Mouse (Mus musculus) heart, postnatal 10 days (tissue): Measurements from ENCODE around the gene Lmo3. TPM values are rescaled to one million over a fixed set of nuclear protein-coding genes. Genes with fewer than 3 reads are reported as not detected.
A peak's percentile ranks its signal among the peaks of the same experiment; 100 is the strongest.

ENCODE experiments used
- DNase-seq, 2 experiments: peaks; one replicate each; pipeline ENCODE4 v3.0.0; 2021
- intact Hi-C: fragments of 180-260 bp; cut with DNase I; formaldehyde crosslinking; loops from one replicate; pipeline ENCODE4 v1.15.1; 2025
- total RNA-seq, 2 experiments: library from RNA; stranded (reverse); gene quantifications; 2 replicates each; pipeline ENCODE4 v1.2.3; 2021

Gene Lmo3
- total RNA-seq: under 1 TPM; 0.17 to 0.50 TPM

DNA sequence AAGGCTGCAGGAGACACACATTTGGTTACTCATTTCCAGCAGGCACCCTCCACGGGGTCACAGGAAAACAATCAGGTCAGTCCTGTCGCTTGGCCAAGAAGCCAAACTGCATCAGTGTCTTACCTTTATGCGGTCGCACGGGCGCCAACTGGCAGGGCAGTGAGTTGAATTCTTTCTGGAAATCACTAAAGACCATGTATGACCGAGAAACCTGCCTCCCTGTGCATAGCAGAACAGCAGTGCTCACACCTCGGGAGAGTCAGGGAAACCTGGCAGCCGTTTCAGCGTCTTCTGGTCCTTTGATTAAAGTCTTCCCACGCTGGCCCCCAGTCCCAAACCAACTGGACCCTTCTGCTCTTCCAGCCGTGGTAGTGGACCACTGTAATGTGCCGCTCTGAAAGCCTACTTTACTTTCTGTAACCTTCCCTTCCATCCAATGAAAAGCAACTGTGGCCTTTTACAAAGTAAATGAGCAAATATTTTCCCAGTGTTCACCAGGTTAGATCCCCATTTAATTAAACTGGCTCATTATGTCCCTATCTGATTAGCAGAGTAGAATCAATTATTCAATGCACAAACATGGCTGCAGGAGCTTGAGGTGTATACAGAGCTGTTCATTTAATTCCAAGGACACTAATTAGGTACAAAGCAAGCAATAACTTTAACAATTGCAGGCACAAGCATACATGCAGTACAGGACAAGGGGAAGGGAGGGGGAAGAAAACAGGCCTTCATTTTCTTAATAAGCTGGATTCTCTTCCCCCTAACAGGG lies at the start of gene Lmo3:
Gene Lmo3 (minus strand): TSS at position 235 of the 772 bp plus-strand sequence.
- intact Hi-C loops: no loop called here
- DNase-seq: no peak

DNA sequence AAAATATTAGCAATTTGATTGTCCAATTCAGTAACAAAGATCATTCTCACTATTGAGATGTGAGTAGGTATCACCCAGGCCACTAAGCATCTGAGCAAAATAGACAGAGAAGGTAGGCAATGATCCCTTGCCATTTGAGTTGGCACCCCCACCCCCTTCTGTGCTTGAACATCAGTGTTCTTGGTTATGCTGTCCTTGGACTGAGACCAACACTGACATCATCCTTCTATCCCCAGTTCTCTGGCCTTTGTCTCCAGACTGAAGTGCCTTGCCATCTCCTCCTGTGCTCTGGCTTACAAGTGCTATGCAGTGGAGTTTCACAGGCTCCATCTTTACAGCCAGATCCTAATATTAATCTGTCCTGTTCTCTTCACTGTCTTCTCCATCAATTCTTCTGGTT lies 39.0 kb upstream of the Lmo3 start:
- DNase-seq: no peak
- intact Hi-C loops: no loop called here

DNA sequence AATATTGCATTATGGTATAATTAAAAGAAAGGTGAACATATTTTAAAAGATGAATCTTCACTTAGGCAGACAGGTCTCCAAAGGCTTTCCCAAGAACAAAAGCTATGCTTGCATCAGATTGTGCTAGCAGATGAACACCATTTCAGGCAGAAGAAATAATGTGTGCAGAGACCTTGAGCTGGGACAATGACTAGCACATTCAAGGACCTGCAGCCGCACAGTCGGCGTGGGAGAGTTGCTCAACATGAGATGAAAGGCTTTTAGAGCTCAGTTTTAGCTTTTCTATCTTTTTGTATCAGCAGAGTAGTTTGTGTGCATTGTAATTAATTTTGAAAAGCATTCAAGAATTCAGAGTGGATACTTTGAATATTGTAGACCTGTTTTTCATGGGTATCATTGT lies 36.6 kb upstream of the Lmo3 start:
- no peak for DNase-seq
- intact Hi-C loops: no loop called here

DNA sequence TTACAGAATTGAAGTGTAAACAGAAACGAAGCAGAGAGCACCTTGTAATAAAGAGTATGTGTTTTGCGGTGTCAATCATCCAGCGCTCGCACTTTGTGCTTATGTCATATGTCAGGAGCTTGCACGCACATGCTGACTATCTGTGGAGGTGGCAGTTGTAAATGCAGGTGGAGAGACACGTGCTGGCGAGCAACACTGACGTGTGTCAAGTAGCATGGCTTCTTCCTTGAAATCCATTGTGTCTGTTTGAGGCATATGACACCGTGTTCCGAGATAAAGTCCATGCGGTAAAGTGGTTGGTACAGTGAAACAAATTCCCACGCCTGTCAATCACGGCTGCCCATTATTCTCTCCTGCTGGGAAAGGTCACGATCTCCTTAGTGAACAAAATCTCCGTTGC lies 15.2 kb upstream of the Lmo3 start:
- intact Hi-C loops: no loop called here
- no peak for DNase-seq

DNA sequence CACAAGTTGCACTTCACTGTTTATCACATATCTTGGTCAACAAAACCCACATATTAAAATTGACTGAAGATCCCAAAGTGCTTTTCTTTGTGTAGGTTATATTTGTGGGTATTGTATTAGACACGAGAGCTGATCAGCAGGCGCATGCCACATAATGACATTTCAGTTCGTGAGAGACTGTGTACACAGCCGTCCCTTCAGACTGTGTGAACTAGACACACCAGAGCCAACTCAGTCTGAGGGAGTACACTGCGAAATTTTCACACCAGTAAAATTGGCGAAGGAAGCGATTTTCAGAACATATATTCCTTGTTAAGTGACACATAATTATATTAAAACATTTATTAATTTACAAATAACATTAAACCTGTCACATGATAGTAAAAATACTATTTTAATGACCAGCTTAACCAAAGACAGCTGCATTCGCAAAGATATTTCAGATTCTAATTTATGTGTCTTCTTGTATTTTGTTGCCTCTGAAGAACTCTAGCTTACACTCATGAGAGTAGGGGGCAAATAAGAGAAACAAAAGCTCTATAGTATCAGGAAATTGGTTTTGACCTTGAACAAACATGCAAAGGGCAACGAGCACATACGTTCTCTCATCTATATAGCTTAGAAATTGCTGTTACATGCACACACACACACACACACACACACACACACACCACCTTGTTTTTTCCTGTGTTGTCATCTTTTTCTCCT lies 14.4 kb upstream of the Lmo3 start:
- intact Hi-C loops: no loop called here

DNA sequence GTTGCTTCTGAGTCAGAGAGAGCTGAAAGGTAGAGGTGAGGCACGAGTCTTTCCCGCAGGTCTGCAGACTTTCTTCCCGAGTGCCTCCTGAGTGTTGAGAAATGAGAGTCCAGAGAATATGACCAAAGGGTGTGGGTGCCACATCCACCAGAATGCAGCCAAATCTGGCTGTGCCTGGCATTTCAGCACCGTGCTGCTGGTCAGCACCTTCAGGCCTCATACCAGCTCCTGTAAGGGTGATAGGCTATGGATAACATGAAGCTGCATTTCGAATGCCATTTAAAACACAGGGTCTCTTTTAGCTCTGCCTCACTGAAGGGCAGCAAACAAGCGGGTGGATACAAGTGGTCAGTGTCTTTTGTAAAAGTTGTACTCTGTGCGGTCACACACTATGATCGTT lies 1.5 kb upstream of the Lmo3 start:
- DNase-seq: peak; percentile 9 to 17
- intact Hi-C loops: no loop called here

More for the DNA sequence above, 14.4 kb upstream of the Lmo3 start:
- no peak for DNase-seq

DNA sequence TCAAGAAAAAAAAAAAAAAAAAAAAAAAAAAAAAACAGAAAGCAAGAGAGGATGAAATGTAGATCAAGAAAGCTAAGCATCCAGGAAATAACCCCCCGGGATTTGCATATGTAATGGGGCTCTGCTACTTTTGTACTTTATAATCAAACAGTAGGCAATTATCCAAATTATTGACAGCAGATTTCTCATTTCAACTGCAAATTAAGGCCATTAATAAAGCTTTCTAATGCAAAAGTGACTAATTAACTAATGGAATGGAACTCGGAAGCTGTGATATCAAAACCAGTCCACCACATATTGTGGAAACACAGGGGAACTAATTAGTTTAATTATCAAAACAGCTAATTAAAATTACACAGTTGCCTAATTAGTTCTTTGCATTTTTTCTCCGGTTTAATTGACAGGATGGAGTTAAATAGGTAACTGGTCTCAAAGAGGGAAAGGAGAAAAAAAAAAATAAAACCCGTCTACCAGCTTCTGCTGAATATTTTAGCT lies 785 bp upstream of the Lmo3 start:
- DNase-seq: no peak
- intact Hi-C loops: no loop called here

DNA sequence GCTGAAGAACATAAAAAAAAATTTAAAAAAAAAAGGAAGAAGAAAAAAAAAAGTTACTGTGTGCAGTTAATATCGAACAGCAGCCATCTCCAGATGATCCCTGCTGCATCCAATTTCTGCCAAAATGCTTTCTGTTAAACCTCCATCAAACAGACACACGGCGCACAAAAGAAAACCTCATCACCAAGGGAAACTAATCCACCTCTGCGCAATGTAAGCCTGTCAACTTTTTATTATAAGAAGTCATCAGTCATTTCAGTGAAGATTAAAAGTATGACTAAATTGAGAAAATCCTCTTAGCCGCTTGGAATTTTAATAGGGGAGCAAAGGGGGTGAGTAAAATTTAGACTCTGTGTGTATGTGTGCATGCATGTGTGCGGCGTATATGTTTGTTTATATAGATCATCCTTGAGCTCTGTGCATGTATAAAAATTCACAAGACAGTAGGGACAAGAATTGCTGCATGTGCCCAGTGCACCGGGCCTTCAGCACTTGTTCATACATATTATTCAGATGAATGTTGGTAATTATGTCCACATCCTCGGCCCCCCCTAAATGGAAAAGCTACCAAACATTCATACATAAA lies 1.2 kb downstream of the Lmo3 start:
- intact Hi-C loops: no loop called here
- no peak for DNase-seq

DNA sequence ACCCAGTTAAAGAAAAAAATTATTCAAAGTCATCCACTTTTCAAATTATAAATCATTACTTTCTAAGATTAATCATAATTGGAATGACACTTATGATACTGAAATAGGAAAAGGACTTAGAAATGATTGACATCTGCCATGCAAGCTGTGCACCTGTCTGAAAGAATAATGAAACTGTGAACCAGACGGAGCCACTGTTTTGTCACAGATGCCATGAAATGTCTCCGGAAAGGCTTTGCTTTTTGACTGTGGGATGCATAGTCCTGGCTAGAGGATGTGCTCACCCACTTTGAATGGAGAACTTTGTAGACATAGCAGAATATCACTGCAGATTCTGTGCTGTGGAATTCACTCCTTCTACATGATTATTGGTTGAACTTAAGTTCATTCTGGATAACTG lies 18.4 kb downstream of the Lmo3 start:
- no peak for DNase-seq
- intact Hi-C loops: no loop called here

DNA sequence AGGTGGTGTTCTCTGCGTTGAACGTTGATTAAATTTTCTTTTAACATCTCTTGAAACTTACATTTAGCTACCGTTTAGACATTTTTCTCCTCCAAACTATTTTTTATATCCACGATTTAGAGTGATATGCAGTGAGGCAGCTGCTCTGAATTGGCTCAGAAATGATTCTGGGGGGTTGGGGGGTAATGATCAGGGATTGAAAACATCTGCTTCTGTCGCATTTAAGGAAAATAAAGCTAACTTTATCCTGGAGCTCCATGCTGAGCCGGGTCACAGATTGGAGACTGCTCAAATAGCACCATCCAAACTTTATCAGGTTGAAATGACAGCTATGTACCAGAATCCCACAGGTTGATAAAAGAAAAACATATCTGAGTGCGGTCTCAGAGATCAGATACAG lies 29.6 kb downstream of the Lmo3 start:
- intact Hi-C loops: no loop called here
- DNase-seq: peak in 1 of 2 experiments; percentile 1

DNA sequence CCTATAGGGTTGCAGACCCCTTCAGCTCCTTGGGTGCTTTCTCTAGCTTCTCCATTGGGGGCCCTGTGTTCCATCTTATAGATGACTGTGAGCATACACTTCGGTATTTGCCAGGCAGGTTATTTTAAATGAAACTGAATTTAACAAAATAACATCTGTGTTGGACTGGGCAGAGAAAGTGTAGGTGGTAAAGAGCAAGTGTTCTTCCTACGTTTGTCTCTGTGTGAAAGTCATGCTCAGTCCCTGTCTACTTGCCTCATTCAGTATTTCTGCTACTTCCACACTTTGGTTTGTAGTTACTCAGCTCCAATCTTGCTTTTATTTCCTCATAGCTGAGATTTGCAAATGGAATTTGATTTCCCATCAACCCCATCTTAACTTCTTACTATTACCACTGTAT lies 46.9 kb downstream of the Lmo3 start:
- no peak for DNase-seq
- intact Hi-C loops: no loop called here

DNA sequence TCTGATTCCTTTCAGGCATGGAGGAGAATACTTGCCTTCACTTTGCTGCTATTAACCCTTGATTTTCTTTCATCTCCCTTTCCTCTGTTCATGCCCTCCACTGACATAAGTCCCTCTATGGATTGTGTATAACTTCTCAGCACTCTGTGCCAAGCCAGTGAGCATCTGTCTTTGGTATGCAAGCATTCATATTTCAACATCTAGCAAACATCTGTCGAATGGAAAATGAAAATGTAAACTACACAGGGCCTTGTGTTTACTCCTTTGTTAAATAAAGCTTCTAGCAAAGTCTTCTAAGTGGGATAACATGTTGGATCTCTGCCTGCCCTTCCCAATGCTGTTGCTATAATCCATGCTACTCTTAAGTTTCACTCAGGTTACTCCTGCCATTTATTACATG lies 75.1 kb downstream of the Lmo3 start:
- no peak for DNase-seq
- intact Hi-C loops: no loop called here

DNA sequence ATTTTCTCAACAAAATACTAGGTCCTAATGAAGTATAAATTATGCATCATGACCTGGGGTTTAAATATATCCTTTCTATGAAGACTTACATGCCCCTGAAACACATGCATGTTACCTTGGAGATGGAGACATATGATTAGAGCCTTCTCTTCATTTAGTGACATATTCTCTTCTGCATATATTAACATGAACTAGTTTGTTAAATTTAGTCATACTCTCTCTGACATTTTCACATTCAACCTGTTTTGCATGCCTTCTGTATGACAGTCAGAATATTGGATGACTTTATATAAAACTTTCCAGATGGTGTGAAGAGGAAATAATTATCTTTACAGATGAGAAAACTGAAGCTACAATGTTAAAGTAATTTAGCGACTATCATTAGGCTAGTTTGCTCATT lies 77.8 kb downstream of the Lmo3 start:
- intact Hi-C loops: no loop called here

DNA sequence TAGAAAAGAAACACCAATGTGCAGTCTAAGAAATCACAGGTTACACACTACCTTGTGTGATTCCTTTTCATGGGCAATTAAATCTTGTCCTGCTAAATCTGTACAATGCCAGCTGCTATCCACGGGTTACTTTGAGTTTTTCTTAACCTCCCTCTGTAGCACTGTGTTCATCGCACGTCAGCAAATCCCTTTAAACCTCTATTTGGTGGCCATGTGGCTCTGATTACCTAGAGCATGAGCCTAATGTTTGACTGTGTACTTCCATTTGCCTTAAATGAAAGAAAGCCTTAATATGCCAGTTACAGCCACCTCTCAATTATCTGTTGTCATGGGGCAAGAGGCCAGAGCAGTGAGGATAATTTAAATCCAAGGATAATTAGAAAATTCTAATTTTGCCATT lies 98.9 kb downstream of the Lmo3 start:
- no peak for DNase-seq
- intact Hi-C loops: no loop called here

More for the DNA sequence above, 77.8 kb downstream of the Lmo3 start:
- DNase-seq: no peak

DNA sequence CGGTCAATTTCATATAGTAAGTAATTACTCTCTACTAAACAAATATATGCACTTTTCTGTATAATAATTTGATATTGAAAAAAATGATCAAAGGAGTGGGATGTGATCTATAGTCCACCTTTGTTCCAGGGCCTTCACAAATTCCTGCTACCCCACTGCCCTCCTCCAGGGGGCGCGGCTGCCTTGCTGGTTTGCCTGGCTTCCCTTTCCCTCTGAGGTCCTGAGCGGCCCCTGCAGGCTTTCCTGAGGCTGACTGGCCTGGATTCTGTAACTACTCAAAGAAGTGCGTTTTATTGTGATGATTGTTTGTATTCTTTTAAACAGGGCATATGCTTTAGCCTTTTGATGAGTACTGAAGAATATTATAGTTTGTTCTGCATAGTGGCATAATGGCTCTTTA lies 104.2 kb downstream of the Lmo3 start:
- intact Hi-C loops: loop anchor here (1.0 to 5.0 kb wide), 4 partner anchors 305 to 1100 kb away; no protein-coding TSS in a partner anchor
- DNase-seq: peak; percentile 62 to 81

DNA sequence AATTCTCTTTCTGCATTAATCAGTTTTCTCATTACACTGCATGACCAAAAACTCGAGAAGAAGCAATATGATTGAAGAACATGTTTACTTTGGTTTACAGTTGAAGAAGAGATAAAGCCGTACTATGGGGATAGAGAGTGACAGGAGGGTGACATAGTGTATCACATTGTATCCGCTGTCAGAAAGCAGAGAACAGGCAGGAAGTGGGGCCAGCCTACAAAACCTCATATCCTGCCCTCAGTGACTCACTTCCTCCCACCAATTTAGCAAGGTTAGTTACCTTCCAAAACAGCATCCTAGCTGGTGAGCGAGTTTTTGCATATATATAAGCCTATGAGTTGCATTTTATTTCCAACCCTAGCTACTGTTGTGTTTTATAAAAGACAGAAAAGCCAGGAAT lies 112.6 kb downstream of the Lmo3 start:
- DNase-seq: no peak
- intact Hi-C loops: no loop called here

DNA sequence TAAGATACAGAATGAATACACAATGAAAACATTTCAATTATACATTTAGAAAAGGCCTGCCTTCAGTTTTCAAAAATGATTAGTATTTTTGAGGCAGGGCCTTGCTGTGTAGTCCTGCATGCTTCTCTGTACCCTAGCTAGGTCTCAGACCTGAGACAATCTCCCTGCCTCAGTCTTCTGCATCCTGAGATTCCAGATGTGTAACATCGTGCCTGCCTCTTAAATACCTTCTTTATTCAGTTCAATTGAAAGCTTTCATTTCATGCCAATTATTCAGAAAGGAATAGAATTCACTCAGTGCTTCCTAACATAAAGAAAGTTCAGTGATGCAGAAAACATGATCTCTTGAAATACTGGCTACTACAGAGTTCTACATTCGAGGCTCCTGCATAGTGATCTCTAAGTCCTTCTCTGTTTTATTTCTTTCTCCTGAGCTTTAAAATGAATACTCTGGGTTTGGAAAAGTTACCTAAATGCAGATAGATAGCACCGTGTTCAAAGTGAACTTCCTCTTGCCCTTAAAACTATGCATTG lies 137.2 kb downstream of the Lmo3 start:
- intact Hi-C loops: no loop called here
- DNase-seq: no peak

DNA sequence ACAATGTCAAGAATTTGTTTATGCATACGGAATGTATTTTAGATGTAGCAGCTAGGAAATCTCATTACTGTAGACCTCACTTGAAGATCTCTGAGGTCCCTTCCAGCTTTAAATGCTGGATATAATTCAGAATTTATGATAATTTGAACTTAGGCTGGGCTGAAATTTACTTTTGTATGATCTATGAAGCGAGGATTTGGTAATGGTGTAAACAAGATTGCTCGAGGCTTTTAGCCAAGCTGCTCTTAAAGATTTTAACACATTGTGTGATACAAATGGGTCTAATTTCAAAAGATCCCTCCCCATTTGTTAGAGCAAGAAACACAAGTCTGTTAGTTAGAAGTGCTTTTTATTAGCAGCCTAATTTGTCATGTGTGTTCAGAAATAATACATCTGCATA lies 144.4 kb downstream of the Lmo3 start:
- intact Hi-C loops: no loop called here
- DNase-seq: no peak

DNA sequence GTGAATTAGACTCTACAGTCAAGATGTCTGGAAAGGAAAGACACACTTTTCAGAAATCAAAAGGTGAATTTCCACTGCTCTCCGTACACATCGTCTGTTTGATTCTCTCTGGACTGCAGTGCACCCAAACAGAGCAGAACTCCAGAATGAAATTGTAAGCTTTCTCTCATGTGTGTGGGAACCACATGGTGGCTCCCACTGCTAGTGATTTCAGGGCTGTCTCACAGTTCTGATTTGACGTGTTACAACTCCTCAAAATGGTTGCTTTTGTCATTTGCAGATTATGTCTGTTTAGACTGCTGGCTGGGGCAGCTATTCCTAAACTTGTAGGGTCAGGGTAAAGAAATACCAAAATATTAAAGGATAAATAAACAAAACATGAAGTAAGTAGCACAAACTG lies 145.0 kb downstream of the Lmo3 start:
- DNase-seq: no peak
- intact Hi-C loops: no loop called here

DNA sequence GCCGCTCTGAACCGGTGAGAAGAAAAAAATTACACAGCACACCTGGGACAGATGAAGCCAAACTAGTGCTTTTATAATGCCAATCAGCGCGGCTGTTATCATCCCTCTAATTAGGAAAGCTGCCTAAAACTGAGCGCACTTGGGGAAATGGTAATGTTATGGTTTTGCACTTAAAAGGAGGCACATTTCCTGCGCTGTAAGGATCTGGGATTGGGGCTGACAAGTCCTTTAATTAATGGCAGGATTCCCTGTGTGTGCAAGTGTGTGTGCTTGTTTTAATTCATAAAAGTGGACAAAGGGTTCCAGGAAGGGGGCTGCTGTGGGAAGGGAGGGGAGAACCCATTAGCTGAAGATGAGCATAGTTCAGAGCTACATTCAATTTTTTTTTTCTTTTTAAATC lies 154.4 kb downstream of the Lmo3 start:
- intact Hi-C loops: no loop called here
- no peak for DNase-seq

DNA sequence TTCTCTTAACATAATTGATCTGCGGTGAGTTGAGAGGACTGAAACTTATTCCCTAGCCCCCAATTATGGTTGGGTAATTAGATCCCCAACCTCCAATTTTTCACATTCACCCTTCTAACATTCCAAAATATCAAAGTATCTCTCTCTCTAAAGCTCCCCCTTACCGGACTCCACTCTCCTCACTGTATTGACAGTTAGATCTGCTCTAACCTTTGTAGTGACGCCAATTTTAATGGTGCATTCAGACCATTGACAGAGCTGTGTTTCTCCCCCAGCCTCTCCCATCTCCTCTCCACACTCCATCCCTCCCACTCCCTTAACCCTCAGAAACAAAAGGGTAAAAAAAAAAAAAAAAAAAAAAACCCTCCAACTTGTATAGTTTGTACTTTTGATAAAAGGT lies 154.9 kb downstream of the Lmo3 start:
- DNase-seq: no peak
- intact Hi-C loops: no loop called here
